28 mouse cellular contexts compared by ENCODE assay signal in the genomic region with DNA sequence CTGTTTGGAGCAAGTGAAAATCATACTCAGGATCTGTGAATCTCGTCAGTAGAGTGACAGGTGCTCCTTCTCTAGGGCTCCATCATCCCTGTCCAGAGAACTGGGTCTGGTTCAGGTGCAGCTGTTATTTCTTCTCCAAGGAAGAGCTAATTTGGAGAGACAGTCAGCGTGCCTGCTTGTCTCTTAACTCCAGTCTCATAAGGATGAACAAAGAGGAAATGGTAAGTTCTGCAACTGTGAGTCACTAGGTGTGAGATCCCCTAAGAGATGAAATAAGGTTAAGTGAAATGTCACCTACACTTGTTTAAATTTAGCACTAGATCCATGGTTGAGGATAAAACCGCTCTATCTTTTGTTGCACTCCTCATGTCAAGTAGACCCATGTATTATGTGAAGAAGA. TPM values are rescaled to one million over a fixed set of nuclear protein-coding genes. Genes with fewer than 3 reads are reported as not detected.
"Had no signal": no experiment of that assay in that cellular context is flagged by ENCODE, and none has a peak within 500 bp of the region (broad histone marks: within the 10 kb centered on the region; RNA-seq: fewer than 3 reads in every experiment).

No protein-coding gene starts in this region.

- H3K4me2 ChIP-seq: intestine, embryonic 15.5 days; kidney, embryonic 15.5 days; liver, embryonic 13.5 days; midbrain, embryonic 13.5 days; stomach, embryonic 15.5 days had no signal

- H3K4me3 ChIP-seq: intestine, embryonic 15.5 days; kidney, embryonic 15.5 days; left cerebral cortex, adult 2 months; liver, embryonic 13.5 days; megakaryocyte, embryonic 14.5 days; midbrain, embryonic 10.5 days; midbrain, embryonic 13.5 days; stomach, embryonic 15.5 days had no signal

- ATAC-seq: intestine, embryonic 15.5 days; midbrain, embryonic 13.5 days had no signal

- H3K9ac ChIP-seq: intestine, embryonic 15.5 days; kidney, embryonic 15.5 days; liver, embryonic 13.5 days; midbrain, embryonic 13.5 days; stomach, embryonic 15.5 days had no signal

- H3K4me1 ChIP-seq: intestine, embryonic 15.5 days; kidney, embryonic 15.5 days; liver, embryonic 13.5 days; midbrain, embryonic 10.5 days; midbrain, embryonic 13.5 days; stomach, embryonic 15.5 days had no signal

- H3K36me3 ChIP-seq: intestine, embryonic 15.5 days; kidney, embryonic 15.5 days; liver, embryonic 13.5 days; midbrain, embryonic 10.5 days; midbrain, embryonic 13.5 days; stomach, embryonic 15.5 days had no signal

- DNase-seq: kidney, adult 11 months; kidney, adult 8-10 months; kidney, postnatal 10 days; kidney, postnatal 36 days; layer of hippocampus, postnatal 36 days; liver, embryonic 13.5 days; lung, adult 2 months; lung, postnatal 14 days; lung, postnatal 4 days; right cerebral cortex, postnatal 25 days; spleen, adult 18-20 months; thymus, postnatal 25 days had no signal

- H3K27ac ChIP-seq: intestine, embryonic 15.5 days; kidney, embryonic 15.5 days; left cerebral cortex, adult 2 months; liver, embryonic 13.5 days; midbrain, embryonic 10.5 days; midbrain, embryonic 13.5 days; stomach, embryonic 15.5 days had no signal

- H3K9me3 ChIP-seq: intestine, embryonic 15.5 days; kidney, embryonic 15.5 days; liver, embryonic 13.5 days; megakaryocyte, embryonic 14.5 days; midbrain, embryonic 10.5 days; midbrain, embryonic 13.5 days; stomach, embryonic 15.5 days had no signal

- H3K27me3 ChIP-seq: intestine, embryonic 15.5 days; kidney, embryonic 15.5 days; liver, embryonic 13.5 days; midbrain, embryonic 13.5 days; stomach, embryonic 15.5 days had no signal

RNA-seq across cellular contexts. Expression of gene Klre1, which starts 5.3 kb away (rescaled TPM):
- total RNA-seq: layer of hippocampus, adult 8-10 months; layer of hippocampus, postnatal 10 days; layer of hippocampus, postnatal 36 days; left cerebral cortex, adult 2 months; left cerebral cortex, postnatal 10 days; left cerebral cortex, postnatal 36 days had no signal
- polyA plus RNA-seq: intestine, embryonic 15.5 days; kidney, embryonic 15.5 days; limb, embryonic 11.5 days; liver, embryonic 13.5 days; lung, embryonic 16.5 days; midbrain, embryonic 10.5 days; midbrain, embryonic 13.5 days; neural tube, embryonic 11.5 days; neural tube, embryonic 14.5 days; stomach, embryonic 15.5 days had no signal

RNA-seq across cellular contexts. Expression of gene Klrd1, which starts 8.6 kb away (rescaled TPM):
- total RNA-seq: layer of hippocampus, adult 8-10 months; layer of hippocampus, postnatal 10 days; layer of hippocampus, postnatal 36 days; left cerebral cortex, adult 2 months; left cerebral cortex, postnatal 10 days had no signal
- polyA plus RNA-seq: kidney, embryonic 15.5 days; limb, embryonic 11.5 days; midbrain, embryonic 13.5 days; neural tube, embryonic 11.5 days; neural tube, embryonic 14.5 days had no signal

RNA-seq across cellular contexts. Expression of gene Klrk1, which starts 40.6 kb away (rescaled TPM):
- total RNA-seq: layer of hippocampus, adult 8-10 months; layer of hippocampus, postnatal 10 days; layer of hippocampus, postnatal 36 days; left cerebral cortex, adult 2 months; left cerebral cortex, postnatal 10 days; left cerebral cortex, postnatal 36 days had no signal
- polyA plus RNA-seq: kidney, embryonic 15.5 days; limb, embryonic 11.5 days; limb, embryonic 14.5 days had no signal
